Mouse (Mus musculus): ENCODE measurements around the gene Atg9a.

Atg9a gene

GRCm38 (mm10) chr1:75168093-75168471, 23.9 kb downstream of the Atg9a start:
- DNase-seq: no peak

DNA sequence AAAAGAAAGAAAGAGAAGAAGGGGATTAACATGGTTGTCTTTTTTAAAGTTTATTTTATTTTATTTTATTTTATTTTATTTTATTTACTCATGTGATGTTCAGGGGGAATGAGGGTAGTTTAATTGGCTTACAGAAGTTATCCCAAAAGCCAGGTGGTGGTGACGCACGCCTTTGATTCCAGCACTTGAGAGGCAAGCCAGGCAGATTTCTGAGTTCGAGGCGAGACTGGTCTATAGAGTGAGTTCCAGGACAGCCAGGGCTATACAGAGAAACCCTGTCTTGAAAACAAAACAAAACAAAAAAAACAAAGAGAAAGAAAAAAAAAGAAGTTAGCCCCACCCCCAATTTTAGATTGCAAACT, 31.8 kb downstream of the Atg9a start:
- DNase-seq: no peak

- DNase-seq: no peak
Measured at GRCm38 (mm10) chr1:75159540-75160255, 32.3 kb downstream of the Atg9a start.

DNA sequence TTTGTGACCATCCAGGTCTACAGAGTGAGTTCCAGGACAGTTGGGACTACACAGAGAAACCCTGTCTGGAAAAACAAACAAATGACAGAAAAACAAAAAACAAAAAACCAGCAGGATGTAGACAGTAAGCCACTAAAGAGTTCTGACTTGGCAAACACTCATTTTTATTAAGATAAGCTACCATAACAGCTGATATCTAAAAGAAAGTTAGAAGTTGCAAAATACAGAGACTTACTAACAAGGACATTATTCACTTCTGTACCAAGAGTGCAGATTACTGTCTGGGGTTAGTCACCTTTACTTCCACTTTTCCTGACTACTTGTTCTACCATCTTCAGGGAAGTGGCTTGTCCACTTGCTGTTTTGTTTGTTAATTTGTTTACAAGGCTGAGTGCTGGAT, 33.0 kb downstream of the Atg9a start:
- DNase-seq: no peak

DNA sequence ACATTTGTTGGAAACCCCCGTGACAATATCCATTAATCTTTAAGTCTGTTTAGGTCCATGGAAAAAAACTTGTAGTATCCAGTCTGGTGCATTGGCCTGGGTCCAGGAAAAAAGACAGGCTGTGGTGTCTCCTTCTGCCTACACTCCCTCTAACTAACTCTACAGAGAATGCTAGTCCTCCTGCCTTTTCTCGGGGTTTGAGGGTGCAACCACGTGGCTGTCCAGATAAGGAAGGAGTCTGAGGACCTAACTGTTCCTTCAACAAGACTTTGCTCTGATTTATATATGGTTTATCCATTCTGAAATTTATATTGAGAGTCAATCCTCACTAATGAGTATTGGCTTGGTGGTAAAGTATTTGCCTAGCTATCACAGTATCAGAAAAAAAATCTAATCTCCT, 36.2 kb downstream of the Atg9a start:
- DNase-seq: no peak

- DNase-seq: no peak
Measured at GRCm38 (mm10) chr1:75148727-75149126, 43.3 kb downstream of the Atg9a start.

- DNase-seq: no peak
Measured at GRCm38 (mm10) chr1:75147411-75148135, 44.4 kb downstream of the Atg9a start.

DNA sequence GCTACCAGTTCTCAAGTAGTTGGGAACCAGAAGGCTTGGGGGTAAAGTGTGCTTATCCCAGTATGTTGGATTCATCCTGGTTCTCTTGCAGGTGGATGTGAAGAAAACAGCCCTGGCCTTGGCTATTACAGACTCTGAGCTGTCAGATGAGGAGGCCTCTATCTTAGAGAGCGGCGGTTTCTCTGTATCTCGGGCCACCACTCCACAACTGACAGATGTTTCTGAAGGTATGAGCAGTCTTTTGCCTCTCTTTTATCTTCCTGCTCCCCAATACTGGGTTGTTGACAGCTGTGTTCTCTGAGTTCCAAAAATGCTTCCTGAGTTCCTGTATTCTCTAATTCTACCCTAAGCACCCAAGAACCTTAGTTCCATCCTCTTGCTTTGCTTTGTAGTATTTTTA, 46.4 kb downstream of the Atg9a start:
- DNase-seq: no peak

DNA sequence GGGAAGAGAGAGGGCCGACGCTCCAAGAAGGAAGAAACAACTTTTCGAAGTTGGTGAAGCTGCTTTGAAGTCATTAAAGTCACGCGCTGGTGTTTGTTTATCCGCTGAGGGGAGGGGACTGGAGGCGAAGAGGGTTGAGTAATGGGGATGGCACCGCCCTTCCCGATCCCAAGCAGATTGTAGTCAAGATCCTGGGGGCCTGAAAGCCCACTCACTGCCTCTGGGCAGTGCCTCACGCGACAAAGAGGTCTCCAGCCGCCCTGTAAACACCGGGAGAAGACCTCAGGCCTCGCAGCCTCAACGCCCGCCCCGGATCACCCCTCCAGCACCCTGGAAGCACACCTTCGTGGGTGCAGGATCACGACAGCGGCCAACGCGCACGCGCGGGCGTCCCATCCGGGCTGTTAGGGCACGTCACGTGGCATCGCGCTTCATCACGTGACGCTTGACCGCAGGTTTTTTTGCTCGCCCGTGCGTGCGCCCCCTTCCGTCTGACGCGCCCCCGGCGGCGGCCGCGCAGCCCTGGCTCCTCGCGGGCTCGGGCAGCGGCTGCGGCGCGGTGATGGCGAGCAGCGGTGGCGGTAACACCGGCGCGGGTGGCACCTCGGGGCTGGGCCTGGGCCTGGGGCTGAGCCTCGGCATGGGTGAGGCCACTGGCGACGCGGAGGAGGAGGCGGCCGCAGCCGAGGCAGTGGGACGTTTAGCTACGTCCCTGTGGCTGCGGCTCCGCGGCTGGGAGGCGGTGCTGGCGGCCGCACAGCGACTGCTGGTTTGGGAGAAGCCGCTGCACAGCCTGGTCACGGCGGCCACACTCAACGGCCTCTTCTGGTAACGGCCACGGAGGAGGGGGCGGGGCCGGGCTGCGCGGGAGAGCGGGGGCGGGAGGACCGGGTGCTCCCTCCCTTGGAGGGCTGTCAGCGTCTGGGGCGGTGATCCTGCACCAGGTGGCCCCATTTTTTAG, 49.4 kb downstream of the Atg9a start, which contains the start of the genes Cnppd1 and Retreg2:
Cnppd1 (minus strand) TSS at position 411 of the 961 bp plus-strand sequence.
Retreg2 (plus strand) TSS at position 478 of the 961 bp plus-strand sequence.
- DNase-seq: peak; percentile 98

GRCm38 (mm10) chr1:75141486-75142190, 50.4 kb downstream of the Atg9a start:
- DNase-seq: peak; percentile 51 to 58

DNA sequence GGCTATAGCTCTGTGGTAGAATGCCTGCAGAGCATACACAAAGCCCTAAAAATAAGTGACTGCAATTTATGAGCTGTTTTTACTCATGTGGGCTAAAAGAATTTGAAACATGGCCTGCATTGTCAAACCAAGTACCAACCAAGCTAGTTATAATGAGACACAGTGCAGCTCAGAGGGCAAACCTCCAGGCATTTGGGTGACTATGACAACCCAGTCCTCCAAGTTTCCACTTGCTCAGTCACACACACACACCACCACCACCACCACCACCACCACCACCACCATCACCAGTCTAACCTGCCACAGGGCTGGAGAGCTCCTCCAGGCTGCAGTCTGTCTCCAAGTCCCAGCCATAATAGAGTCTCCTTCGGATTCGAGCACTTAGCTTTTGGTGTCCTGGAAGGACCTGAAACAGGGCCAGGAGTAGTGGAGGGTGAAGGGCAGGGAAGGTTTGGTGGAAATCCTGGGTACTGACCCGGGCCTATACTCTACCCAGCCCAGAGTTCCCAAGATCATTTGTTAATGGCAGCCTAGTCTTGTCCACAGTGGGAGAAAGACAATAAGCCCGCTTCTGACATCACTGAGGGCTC, 51.3 kb downstream of the Atg9a start:
- peak in 1 of 2 experiments; percentile 36 for DNase-seq

DNA sequence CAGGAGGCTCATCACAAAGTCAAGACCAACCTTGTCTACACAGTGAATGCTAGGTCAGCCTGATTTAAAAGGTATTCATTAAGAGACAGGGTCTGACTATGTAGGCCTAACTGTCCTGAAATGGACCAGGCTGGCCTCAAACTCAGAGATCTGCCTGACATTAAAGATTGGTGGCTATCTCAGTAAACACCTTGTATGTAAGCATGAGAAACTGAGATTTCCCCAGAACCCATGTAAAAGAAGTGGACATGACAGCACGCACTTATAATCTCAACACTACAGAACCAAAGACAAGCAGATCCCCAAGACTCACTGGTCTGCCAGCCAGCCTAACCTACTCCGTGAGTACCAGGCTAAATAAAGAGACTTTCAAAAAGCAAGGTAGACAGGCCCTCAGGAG, 53.5 kb downstream of the Atg9a start:
- DNase-seq: no peak

DNA sequence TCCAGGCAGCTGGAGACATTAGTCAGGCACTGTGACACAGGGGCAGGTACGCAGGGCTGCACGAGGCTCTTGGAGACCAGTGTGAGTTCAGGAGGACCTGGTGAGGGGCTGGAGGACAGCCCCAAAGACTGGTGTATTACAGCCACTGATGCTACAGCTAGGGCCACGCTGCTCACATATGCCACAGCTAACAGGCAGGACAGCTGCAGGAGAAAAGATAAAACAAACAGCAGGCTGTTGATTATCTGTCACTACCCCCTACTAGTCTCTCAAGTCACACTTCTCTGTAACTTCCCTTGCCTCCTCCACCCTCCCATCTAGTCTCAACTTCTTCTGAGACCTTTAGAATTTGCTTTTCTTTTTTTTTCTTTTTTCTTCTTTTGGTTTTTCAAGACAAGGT, 55.3 kb downstream of the Atg9a start:
- DNase-seq: no peak

DNA sequence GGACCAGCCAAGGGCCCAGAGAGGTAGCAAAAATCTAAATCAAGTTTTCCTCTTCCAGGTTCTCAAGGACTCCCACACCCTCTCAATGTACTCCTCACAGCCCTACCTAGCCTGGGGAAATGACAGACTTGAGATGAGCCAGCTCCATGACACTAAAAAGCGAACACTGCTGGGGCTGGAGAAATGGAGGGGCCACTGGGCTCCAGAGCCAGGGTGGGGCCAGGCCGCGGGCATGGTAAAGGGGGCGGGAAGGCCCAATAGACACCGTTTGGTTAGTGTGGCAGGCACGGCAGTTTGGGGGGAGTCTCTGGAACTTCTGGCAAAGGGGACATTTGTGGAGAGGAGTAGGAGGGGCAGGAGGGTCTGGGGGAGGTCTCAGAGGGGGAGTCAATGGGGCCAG, 55.7 kb downstream of the Atg9a start:
- DNase-seq: no peak

DNA sequence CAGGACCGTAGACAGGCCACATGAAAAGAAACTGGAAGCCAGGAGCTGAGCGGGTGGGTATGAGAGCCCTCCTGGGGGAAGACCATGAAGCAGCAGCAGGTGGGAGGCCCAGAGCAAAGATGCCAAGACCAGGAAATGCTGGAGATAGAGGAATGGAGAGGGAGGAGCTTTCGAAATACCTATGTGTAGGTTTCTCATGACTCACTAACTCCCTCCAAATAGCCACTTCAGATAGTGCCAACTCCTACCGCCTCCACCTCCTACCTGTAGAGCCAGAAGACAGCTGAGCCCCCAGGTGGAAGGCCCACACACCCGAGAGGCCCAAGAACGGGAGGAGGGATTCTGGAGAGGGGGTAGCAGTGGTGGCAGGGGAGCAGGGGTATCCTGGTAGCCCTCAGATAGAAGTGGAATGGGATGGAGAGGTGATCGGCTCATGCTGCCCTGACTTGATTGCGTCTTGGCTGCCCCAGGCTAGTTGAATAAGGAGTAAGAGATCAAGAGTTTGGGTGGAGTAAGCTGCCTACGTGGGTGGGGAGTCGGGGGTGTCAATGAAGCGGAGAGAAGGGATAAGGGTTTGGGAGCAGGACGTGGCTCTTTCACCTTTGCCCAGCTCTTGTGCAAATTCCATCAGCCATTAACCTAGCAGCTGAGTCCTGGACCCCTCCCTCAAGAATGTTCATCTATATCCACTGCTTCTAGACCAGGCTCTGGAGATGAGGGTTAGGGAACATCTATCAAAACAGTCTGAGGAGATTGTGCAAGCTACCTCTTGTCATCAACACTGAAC, 58.4 kb downstream of the Atg9a start, which contains the start of gene Slc23a3:
Slc23a3 (minus strand) TSS at position 470 of the 787 bp plus-strand sequence.
- no peak for DNase-seq

Measured in cerebellum, postnatal 14 days (tissue).